Mouse (Mus musculus): ENCODE data around the gene Pirt.

The Pirt gene

GRCm38 (mm10) chr11:66946521-66946920, 34.7 kb downstream of the Pirt start:
- DNase-seq (ENCODE audit: low read depth, low spot score) = no peak

- DNase-seq (ENCODE audit: low read depth, low spot score) = no peak
Observed at GRCm38 (mm10) chr11:66946922-66947321, 35.1 kb downstream of the Pirt start.

- no peak for DNase-seq (ENCODE audit: low read depth, low spot score)
Observed at GRCm38 (mm10) chr11:66956303-66956702, 44.5 kb downstream of the Pirt start, which contains the start of gene Tmem238l. Gene Tmem238l, plus strand, starts transcription at chr11:66956638.

- no peak for DNase-seq (ENCODE audit: low read depth, low spot score)
Observed at GRCm38 (mm10) chr11:66960797-66961196, 49.0 kb downstream of the Pirt start.

- DNase-seq (ENCODE audit: low read depth, low spot score) = no peak
Observed at GRCm38 (mm10) chr11:66961447-66962176, 49.8 kb downstream of the Pirt start.

- DNase-seq (ENCODE audit: low read depth, low spot score) = no peak
Observed at GRCm38 (mm10) chr11:66963462-66963861, 51.7 kb downstream of the Pirt start.

GRCm38 (mm10) chr11:66966500-66967116, 54.8 kb downstream of the Pirt start:
- DNase-seq (ENCODE audit: low read depth, low spot score) = peak; percentile 91

GRCm38 (mm10) chr11:66968575-66968974, 56.8 kb downstream of the Pirt start:
- DNase-seq (ENCODE audit: low read depth, low spot score) = peak; percentile 63

GRCm38 (mm10) chr11:66973507-66973906, 61.7 kb downstream of the Pirt start:
- DNase-seq (ENCODE audit: low read depth, low spot score) = no peak

GRCm38 (mm10) chr11:66975606-66976330, 64.0 kb downstream of the Pirt start:
- DNase-seq (ENCODE audit: low read depth, low spot score) = no peak

All from R1 (cell line).